Mouse (Mus musculus) heart, embryonic 11.5 days (tissue): ENCODE measurements around the gene Racgap1. TPM values are rescaled to one million over a fixed set of nuclear protein-coding genes. Genes with fewer than 3 reads are reported as not detected.

ENCODE experiments used
- ATAC-seq: fragments of 200-750 bp; cut with Nextera tagmentation; replicated peaks from 2 replicates; pipeline ENCODE4 v1.8.0; 2017; ENCODE audit warnings: moderate library complexity; ENCODE audit not compliant: insufficient number of reproducible peaks, low FRiP score, low TSS enrichment
- H3K27ac ChIP-seq: fragments of 300-500 bp; sonication (generic); 2 replicates; pipeline ENCODE4 v1.5.1; 2014; ENCODE audit warnings: mild to moderate bottlenecking, low read depth, low read length
- H3K27me3 ChIP-seq: fragments of 300-500 bp; sonication (generic); 2 replicates; pipeline ENCODE4 v1.6.1; 2014; ENCODE audit warnings: mild to moderate bottlenecking, low read length, mixed read lengths; ENCODE audit not compliant: control insufficient read depth, insufficient read depth
- H3K36me3 ChIP-seq: fragments of 300-500 bp; sonication (generic); 2 replicates; pipeline ENCODE4 v1.6.1; 2014; ENCODE audit warnings: mild to moderate bottlenecking, low read length, moderate library complexity, mixed read lengths; ENCODE audit not compliant: control insufficient read depth, insufficient read depth
- H3K4me1 ChIP-seq: fragments of 300-500 bp; sonication (generic); 2 replicates; pipeline ENCODE4 v1.6.1; 2014; ENCODE audit warnings: low read length; ENCODE audit not compliant: control insufficient read depth, insufficient read depth
- H3K4me2 ChIP-seq: fragments of 300-500 bp; sonication (generic); 2 replicates; pipeline ENCODE4 v1.6.1; 2014; ENCODE audit warnings: mild to moderate bottlenecking, moderate library complexity
- H3K4me3 ChIP-seq: fragments of 300-500 bp; sonication (generic); 2 replicates; pipeline ENCODE4 v1.5.1; 2014; ENCODE audit warnings: low read depth, low read length
- H3K9ac ChIP-seq: fragments of 300-500 bp; sonication (generic); 2 replicates; pipeline ENCODE4 v1.6.1; 2014; ENCODE audit warnings: mild to moderate bottlenecking, low read depth, low read length, moderate library complexity
- H3K9me3 ChIP-seq: fragments of 300-500 bp; sonication (generic); replicated peaks from 2 replicates; pipeline ENCODE4 v1.6.1; 2016; ENCODE audit warnings: low read length; ENCODE audit not compliant: control insufficient read depth
- WGBS: fragments of 180-500 bp; shearing (Covaris S2); extraction: QIAGEN DNeasy Blood & Tissue Kit; methylation state at CpG from one replicate; pipeline ENCODE4 v1.1.7; 2014; ENCODE audit not compliant: insufficient replicate concordance; 5-methylcytosine and 5-hydroxymethylcytosine counted together
- polyA plus RNA-seq: library from polyadenylated mRNA; unstranded; fragments of >200 nt; fragmentation: Nextera tagmentation; extraction: Ambion mirVana; gene quantifications from 2 replicates; pipeline ENCODE4 v1.2.1, GENCODE M21; 2014

Gene Racgap1
- polyA plus RNA-seq, 1 experiment from 2014 or later = 91.8 TPM

- H3K27me3 ChIP-seq = no peaks in the 10 kb centered on the region
Observed at GRCm38 (mm10) chr15:99684156-99684555, 32.7 kb upstream of the Racgap1 start.

DNA sequence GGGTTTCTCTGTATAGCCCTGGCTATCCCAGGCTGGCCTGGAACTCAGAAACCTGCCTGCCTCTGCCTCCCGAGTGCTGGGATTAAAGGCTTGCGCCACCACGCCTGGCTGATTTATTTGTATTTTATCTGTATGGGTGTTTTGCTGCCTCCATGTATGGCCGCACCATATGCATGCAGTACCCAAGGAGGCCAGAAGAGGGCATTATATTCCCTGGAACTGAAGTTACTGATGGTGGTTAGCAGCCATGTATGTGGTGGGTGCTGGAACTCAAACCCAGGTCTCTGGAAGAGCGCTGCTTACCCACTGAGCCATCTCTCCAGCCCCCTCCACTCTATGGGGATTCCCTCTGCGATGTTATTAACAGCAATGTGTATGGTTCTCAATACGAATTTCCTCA is 31.4 kb upstream of the Racgap1 start:
- Histone ChIP-seq H3K9me3 (no peaks in the 10 kb centered on the region), H3K4me1 (peaks cover 6% of the 10 kb centered on the region), H3K27ac (no peak overlapping the region), H3K36me3 (no peaks in the 10 kb centered on the region), H3K27me3 (no peaks in the 10 kb centered on the region), H3K4me2 (no peak overlapping the region), H3K9ac (no peak overlapping the region), H3K4me3 (no peak overlapping the region)
- ATAC-seq = no peak
- WGBS = 89% methylated on average over 7 of the region's 7 CpGs

More at GRCm38 (mm10) chr15:99684156-99684555, 32.7 kb upstream of the Racgap1 start:
- Histone ChIP-seq H3K4me1 (no peaks in the 10 kb centered on the region), H3K4me2 (no peak overlapping the region), H3K9ac (no peak overlapping the region), H3K36me3 (no peaks in the 10 kb centered on the region), H3K4me3 (no peak overlapping the region), H3K9me3 (no peaks in the 10 kb centered on the region), H3K27ac (no peak overlapping the region)
- WGBS = 85% methylated on average over 5 of the region's 5 CpGs
- no peak for ATAC-seq

DNA sequence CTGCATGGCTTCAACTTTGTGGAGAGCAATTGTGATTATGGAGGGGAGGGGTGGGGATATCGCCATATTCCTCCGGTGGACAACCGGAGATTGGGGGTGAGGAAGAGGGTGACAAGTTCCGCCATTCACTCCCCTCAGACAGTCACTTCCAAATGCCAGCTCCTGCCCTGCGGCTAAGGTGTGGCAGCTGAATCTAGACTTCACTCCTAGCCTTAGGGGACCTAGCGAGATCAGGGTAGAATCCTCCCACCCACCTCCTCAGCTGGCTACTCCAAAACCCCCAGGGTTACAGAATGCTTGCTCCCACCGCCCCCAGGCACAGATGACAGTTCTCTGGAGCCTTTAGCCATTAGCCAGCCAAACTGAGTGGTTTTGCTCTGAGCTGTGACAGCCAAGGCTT is 27.6 kb upstream of the Racgap1 start:
- H3K27ac ChIP-seq = no peak overlapping the region

DNA sequence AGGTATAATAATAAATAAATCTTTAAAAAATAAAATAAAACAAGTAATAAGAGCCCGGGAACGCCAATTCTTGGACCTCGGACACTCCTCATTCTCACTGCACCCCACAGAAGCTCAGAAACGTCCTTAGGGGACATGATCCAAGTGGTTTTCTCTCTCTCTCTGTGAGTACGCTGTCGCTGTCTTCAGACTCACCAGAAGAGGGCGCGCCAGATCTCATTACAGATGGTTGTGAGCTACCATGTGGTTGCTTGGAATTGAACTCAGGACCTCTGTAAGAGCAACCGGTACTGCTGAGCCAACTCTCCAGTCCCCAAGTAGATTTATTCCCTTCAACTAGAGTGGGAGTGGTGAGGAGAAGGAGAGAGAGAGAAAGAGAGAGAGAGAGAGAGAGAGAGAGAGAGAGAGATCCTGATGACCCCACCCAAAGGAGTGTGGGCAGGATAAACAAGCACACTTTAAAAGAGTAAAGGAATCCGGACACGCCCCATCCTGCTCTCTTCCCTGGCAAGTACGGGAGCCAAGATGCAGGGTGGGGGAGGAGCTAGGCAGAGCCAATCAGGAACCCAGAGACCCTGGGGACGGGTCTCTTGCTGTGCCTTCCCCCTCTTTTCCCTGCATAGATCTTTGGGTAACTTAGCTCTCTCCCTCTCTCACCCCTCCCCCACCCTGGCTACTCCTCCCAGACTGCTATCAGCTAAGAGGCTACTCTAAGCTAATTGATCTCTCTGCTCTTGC is 26.8 kb upstream of the Racgap1 start:
- no peak overlapping the region for H3K4me2 ChIP-seq
- no peak overlapping the region for H3K4me3 ChIP-seq
- no peaks in the 10 kb centered on the region for H3K9me3 ChIP-seq
- ATAC-seq = no peak
- H3K4me1 ChIP-seq = peaks cover 6% of the 10 kb centered on the region
- no peak overlapping the region for H3K27ac ChIP-seq
- H3K9ac ChIP-seq = no peak overlapping the region
- peaks cover 14% of the 10 kb centered on the region for H3K27me3 ChIP-seq
- 11% methylated on average over 13 of the region's 13 CpGs for WGBS
- H3K36me3 ChIP-seq = no peaks in the 10 kb centered on the region

More for the DNA sequence above, 27.6 kb upstream of the Racgap1 start:
- Histone ChIP-seq H3K4me1 (peaks cover 6% of the 10 kb centered on the region), H3K27me3 (peaks cover 6% of the 10 kb centered on the region), H3K36me3 (no peaks in the 10 kb centered on the region), H3K9me3 (no peaks in the 10 kb centered on the region), H3K4me2 (no peak overlapping the region), H3K9ac (no peak overlapping the region), H3K4me3 (no peak overlapping the region)
- no peak for ATAC-seq
- WGBS = 47% methylated on average over 7 of the region's 7 CpGs

DNA sequence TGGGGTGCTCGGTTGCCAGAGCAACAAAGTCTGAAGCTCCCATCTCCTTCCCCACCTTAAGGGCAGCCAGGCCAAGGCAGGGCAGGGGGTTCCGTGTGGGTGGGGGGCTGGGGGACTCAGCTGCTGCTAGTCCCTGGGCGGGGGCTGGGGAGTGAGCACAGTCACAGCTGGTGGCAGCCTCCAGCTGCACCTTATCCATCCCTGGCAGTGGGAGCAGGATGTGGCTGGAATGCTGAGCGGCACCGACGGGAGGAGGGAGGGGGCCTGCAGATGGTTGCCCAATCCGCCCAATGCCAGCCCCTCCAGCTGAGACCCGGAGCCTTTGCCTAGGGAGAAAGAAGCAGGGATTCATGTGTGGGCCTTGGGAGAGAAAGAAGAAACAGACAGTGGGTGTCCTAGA is 25.6 kb upstream of the Racgap1 start:
- ATAC-seq = no peak
- Histone ChIP-seq H3K9ac (no peak overlapping the region), H3K4me1 (peaks cover 6% of the 10 kb centered on the region), H3K4me3 (no peak overlapping the region), H3K27me3 (peaks cover 22% of the 10 kb centered on the region), H3K4me2 (no peak overlapping the region), H3K27ac (no peak overlapping the region), H3K9me3 (no peaks in the 10 kb centered on the region), H3K36me3 (no peaks in the 10 kb centered on the region)
- 30% methylated on average over 8 of the region's 8 CpGs for WGBS

GRCm38 (mm10) chr15:99674866-99675265 is 23.4 kb upstream of the Racgap1 start:
- no peak overlapping the region for H3K9ac ChIP-seq
- no peak overlapping the region for H3K27ac ChIP-seq
- H3K9me3 ChIP-seq = no peaks in the 10 kb centered on the region
- H3K4me3 ChIP-seq = no peak overlapping the region
- H3K36me3 ChIP-seq = no peaks in the 10 kb centered on the region
- H3K4me2 ChIP-seq = no peak overlapping the region
- H3K4me1 ChIP-seq = peaks cover 14% of the 10 kb centered on the region
- H3K27me3 ChIP-seq = peaks cover 44% of the 10 kb centered on the region
- no peak for ATAC-seq
- 64% methylated on average over 3 of the region's 3 CpGs for WGBS

DNA sequence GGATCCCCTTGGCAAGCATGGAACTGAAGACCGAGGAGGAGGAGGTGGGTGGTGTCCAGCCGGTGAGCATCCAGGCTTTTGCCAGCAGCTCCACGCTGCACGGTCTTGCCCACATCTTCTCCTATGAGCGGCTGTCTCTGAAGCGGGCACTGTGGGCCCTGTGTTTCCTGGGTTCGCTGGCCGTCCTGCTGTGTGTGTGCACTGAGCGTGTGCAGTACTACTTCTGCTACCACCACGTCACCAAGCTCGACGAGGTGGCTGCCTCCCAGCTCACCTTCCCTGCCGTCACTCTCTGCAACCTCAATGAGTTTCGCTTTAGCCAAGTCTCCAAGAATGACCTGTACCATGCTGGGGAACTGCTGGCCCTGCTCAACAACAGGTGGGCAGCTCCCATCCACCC is 20.3 kb upstream of the Racgap1 start:
- Histone ChIP-seq H3K4me2 (no peak overlapping the region), H3K4me1 (peaks cover 13% of the 10 kb centered on the region; the same call in 1 of the 2 replicates), H3K9me3 (no peaks in the 10 kb centered on the region), H3K27me3 (peaks cover 55% of the 10 kb centered on the region), H3K9ac (no peak overlapping the region), H3K4me3 (no peak overlapping the region), H3K27ac (no peak overlapping the region), H3K36me3 (no peaks in the 10 kb centered on the region)
- 64% methylated on average over 14 of the region's 14 CpGs for WGBS
- ATAC-seq = no peak

GRCm38 (mm10) chr15:99670964-99671670 is 19.7 kb upstream of the Racgap1 start:
- WGBS = 8% methylated on average over 12 of the region's 17 CpGs
- Histone ChIP-seq H3K27me3 (peaks cover 60% of the 10 kb centered on the region), H3K9me3 (no peaks in the 10 kb centered on the region), H3K36me3 (no peaks in the 10 kb centered on the region), H3K27ac (no peak overlapping the region), H3K9ac (peak overlapping the region; percentile 63; the same call in 1 of the 2 replicates), H3K4me3 (peak overlapping the region; percentile 47), H3K4me2 (peak overlapping the region; percentile 90), H3K4me1 (peaks cover 13% of the 10 kb centered on the region; the same call in 1 of the 2 replicates)
- no peak for ATAC-seq
